Mouse (Mus musculus) liver, adult 2 months (tissue): Measurements from ENCODE around the gene Nmnat1.

ENCODE experiments used
- CTCF ChIP-seq: fragments of 200-500 bp; IDR thresholded peaks from 2 replicates; pipeline ENCODE4 v1.5.1; 2011; ENCODE audit warnings: low read depth, low read length, control low read depth
- POLR2A ChIP-seq: fragments of 200-500 bp; IDR thresholded peaks from 2 replicates; pipeline ENCODE4 v1.6.1; 2011; ENCODE audit warnings: low read length, control low read depth; ENCODE audit not compliant: insufficient read depth; ENCODE audit errors: extremely low read depth

GRCm38 (mm10) chr4:149512072-149512471 lies 27.1 kb upstream of the Nmnat1 start:
- no peak for TF ChIP-seq POLR2A
- TF ChIP-seq CTCF: no peak
